Mouse (Mus musculus) thymus, adult 2 months (tissue): ENCODE results near the gene Kalrn.

Experiments used
- CTCF ChIP-seq: fragments of 200-500 bp; IDR thresholded peaks from 2 replicates; pipeline ENCODE4 v1.5.1; 2012; ENCODE audit warnings: mild to moderate bottlenecking, control low read depth, low read length, moderate library complexity, borderline replicate concordance; ENCODE audit not compliant: control insufficient read depth, poor library complexity, insufficient read depth; ENCODE audit errors: extremely low read depth
- POLR2A ChIP-seq: fragments of 200-500 bp; IDR thresholded peaks from 2 replicates; pipeline ENCODE4 v1.6.1; 2012; ENCODE audit warnings: mild to moderate bottlenecking, low read length, control low read depth, moderate library complexity; ENCODE audit not compliant: control insufficient read depth, poor library complexity, insufficient read depth; ENCODE audit errors: extremely low read depth

- TF ChIP-seq CTCF: no peak
- no peak for TF ChIP-seq POLR2A
Measured at GRCm38 (mm10) chr16:34211243-34211642, 362.1 kb downstream of the Kalrn start.
